25 mouse cellular contexts compared by ENCODE assay signal in the genomic region with DNA sequence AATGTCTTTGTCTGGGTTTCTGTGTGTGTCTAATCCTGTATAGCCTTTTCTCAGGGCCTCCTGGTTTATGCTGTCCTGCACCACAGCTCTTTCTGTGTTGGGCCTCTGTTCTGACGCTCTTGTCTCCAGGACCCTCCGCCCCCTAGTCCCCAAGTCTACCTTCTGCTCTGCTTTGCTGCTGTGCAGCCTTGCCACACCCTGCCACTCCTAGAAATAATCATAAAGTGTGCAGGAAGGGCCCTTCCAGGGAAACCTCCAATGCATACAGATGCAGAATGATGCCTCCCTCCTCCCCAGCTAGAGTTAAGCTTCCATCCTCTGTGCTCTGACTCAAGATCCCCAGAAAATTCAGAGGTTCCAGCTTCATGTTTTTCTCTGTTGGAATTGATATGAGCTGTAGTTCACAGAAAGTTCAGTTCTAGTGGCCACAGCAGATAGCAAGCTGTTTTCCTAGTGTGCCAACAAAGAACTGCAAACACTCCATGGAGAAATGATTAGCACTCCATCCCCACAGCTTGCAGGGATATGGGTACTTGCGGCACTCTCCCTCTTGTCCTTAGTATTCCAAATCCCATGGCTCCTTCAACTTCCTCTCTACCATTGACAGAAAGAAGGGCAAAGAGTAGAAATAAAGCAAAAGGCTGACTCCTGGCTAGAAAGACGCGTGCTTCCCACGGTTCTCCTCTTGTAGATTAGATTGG. TPM values are rescaled to one million over a fixed set of nuclear protein-coding genes. Genes with fewer than 3 reads are reported as not detected.
"Had no signal": no experiment of that assay in that cellular context is flagged by ENCODE, and none has a peak within 500 bp of the region (broad histone marks: within the 10 kb centered on the region; RNA-seq: fewer than 3 reads in every experiment).

No protein-coding gene starts in this region.

- DNase-seq: kidney, postnatal 10 days; kidney, postnatal 36 days; layer of hippocampus, postnatal 36 days; lung, adult 18-20 months; lung, postnatal 10 days; lung, postnatal 36 days; retina, postnatal 1 day; right cerebral cortex, postnatal 25 days; spleen, adult 18-20 months; thymus, adult 2 months; thymus, postnatal 14 days had no signal

- H3K36me3 ChIP-seq: liver, embryonic 15.5 days; lung, embryonic 15.5 days had no signal

- H3K4me1 ChIP-seq: lung, embryonic 15.5 days; midbrain, embryonic 10.5 days; midbrain, embryonic 13.5 days; neural tube, embryonic 13.5 days had no signal

- H3K9ac ChIP-seq: liver, embryonic 12.5 days; liver, embryonic 15.5 days; lung, embryonic 15.5 days; midbrain, embryonic 13.5 days; neural tube, embryonic 13.5 days had no signal

- H3K4me3 ChIP-seq: left cerebral cortex, adult 2 months; liver, embryonic 12.5 days; liver, embryonic 15.5 days; lung, embryonic 15.5 days; megakaryocyte, embryonic 14.5 days; midbrain, embryonic 10.5 days; midbrain, embryonic 13.5 days; myocyte; neural tube, embryonic 13.5 days had no signal

- H3K27ac ChIP-seq: left cerebral cortex, adult 2 months; liver, embryonic 12.5 days; liver, embryonic 15.5 days; lung, embryonic 15.5 days; midbrain, embryonic 10.5 days; midbrain, embryonic 13.5 days; neural tube, embryonic 13.5 days had no signal

- H3K4me2 ChIP-seq: liver, embryonic 12.5 days; liver, embryonic 15.5 days; lung, embryonic 15.5 days; midbrain, embryonic 13.5 days; neural tube, embryonic 13.5 days had no signal

- ATAC-seq: liver, embryonic 12.5 days; midbrain, embryonic 13.5 days; midbrain, embryonic 16.5 days had no signal

- H3K9me3 ChIP-seq: liver, embryonic 12.5 days; liver, embryonic 15.5 days; lung, embryonic 15.5 days; megakaryocyte, embryonic 14.5 days; midbrain, embryonic 10.5 days; midbrain, embryonic 13.5 days; neural tube, embryonic 13.5 days had no signal

- H3K27me3 ChIP-seq: liver, embryonic 12.5 days; liver, embryonic 15.5 days; lung, embryonic 15.5 days; megakaryocyte, embryonic 14.5 days; midbrain, embryonic 13.5 days; neural tube, embryonic 13.5 days had no signal

RNA-seq across cellular contexts. Expression of gene Gdf7, which starts 28.1 kb away (rescaled TPM):
- total RNA-seq: layer of hippocampus, postnatal 10 days; monocyte, adult 5-6 weeks; neutrophil, adult 5-6 weeks had no signal
- polyA plus RNA-seq: liver, embryonic 12.5 days; liver, embryonic 15.5 days; lung, embryonic 15.5 days; urinary bladder, adult 2 months had no signal
